Mouse (Mus musculus) kidney, postnatal 10 days (tissue): ENCODE measurements at regions not wholly inside any gene's neighbourhood (a gene's known extent, or its start where the extent isn't known, plus 50 kb on each side); places are given as distances from the start of the nearest gene placed in this dataset.

Experiments used
- DNase-seq: peaks from one replicate; pipeline ENCODE4 v3.0.0; 2021; ENCODE audit warnings: mixed read lengths

DNA sequence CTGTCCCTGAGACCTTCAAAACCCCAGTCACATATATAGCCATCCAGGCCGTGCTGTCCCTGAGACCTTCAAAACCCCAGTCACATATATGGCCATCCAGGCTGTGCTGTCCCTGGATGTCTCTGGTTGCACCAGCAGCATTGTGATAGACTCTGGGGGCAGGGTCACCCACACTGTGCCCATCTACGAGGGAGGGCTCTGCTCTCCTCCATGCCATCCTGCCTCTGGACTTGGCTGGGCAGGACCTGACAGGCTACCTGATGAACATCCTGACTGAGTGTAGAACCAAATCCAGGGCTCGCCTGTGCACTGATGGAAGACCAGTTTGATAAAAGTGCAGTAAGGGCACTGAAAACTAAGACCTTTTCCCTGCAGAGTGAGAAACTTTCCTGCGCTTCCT, 63.1 kb upstream of the S1pr3 start:
- DNase-seq: no peak

DNA sequence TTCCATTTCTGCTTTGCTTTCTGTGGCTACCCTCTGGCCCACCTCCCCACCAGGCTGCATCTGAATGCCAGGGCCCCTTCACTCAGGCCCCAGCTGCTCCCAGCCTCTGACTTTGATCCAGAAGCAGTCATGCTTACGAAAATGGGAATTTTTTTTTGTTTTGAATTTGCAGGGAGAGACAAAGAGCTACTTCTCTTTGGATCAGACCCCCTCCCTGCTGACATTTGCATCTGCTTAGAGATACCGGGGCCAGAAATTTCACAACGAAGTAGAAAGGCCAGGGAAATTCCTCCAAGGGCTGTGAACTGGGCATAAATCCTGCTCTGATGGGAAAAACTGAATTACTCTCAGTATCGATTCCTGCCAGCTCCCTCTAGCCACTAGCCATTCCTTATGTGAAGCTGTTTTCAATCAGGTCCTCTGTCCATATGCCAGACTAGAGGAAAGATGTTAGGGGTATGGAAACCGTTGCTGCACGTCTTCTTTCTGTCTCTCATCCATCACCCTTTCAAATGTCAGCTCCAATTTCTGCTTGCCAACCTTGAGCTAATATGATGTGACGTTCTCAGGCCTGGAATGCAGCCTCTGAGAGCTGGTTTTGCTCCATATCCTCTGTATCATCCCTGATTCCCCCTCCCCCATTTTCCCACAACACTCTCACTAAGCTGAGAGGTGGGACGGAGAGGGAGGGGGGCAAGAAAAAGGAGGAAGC, 62.4 kb upstream of the S1pr3 start:
- peak; percentile 14 for DNase-seq

DNA sequence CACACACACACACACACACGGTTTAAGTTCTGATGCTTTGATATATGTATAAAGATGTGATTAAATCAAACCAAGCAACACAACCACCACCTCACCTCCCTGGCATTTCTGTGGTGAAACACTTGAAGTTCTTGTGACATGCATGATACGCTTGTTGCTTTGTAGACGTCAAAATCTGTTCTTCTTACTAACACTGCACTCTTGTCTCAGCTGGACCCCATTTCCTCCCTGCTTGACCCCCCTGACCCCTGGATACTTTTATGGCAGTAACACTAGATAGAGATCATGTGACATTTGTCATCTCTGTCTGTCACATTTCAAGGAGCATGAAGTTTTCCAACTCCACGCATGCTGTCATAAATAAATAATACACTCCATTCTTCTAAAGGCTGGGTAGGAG, 59.7 kb upstream of the S1pr3 start:
- DNase-seq: peak; percentile 52

DNA sequence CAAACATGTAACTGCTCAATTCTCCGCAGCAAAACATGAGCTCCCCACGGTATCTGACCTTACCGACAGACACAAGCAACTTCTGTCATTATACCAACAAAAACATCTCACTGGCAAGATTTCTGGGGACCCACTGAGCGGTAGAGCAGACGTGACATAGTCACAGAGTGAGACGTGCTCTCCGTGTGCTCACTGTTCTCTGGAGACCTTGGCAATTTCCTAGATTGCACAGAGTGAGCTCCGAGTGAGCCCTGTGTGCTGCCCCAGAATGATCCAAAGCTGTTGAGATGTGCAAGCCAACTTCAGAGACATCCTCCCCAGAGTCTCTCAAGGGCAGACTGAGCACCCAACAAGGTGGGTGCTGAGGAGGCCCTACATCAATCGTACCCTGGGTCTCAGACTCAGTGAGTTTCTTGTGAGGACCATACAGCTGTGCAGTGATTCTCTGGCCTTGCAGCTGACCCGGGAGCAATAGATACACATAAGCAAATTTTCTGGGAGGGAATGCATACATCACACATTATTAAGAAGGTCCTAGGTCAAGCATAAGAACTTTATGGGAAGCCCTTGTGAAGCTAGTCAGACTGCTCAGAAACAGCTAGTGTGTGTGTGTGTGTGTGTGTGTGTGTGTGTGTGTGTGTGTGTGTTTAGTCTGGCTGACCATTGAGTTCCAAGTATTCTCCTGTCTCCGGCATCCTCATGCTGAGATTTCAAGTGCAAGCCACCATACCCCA, 58.5 kb upstream of the S1pr3 start:
- DNase-seq: no peak

DNA sequence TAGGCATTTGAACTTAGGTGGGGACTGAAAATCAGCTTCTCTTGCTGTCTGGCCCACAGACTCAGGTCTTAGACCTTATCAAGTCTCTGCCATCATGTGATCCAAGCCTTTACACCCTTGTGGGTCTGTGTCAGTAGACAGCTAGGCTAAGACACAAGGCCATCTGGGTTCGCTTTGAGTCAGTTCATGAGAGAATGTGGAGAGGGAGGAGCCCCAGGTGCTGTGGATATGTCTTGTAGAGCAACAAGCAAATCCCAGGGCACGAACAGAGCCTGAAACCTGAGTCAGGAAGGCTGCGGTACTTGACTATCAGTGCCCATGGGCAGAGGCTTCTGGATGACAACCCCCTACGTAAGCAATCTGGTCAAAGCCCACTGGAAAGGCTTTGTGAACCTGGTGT, 55.6 kb upstream of the S1pr3 start:
- no peak for DNase-seq

DNA sequence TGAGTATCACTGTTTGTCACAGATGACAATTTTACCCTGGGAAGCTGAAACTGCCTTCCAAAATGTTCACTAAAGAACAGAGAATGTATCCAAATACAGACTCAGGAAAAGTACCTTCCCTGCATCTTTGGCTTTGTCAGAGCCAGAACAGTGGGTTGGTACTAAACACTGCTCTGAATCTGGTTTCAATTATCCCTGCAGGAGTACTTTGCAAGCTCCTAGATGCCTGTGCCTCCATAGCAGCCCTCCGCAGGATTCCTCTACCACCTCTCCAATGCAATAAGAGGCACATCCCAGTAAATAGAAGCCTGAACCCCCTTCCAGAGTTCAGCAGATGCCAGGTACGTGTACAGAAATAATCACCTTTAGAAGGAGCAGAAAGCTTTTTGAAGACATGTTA, 52.9 kb upstream of the S1pr3 start:
- no peak for DNase-seq
